Mouse (Mus musculus) cerebellum, postnatal 4 days (tissue): Measurements from ENCODE around the gene Sfxn5.
A peak's percentile ranks its signal among the peaks of the same experiment; 100 is the strongest.

Experiments used
- DNase-seq, 2 experiments: peaks; one replicate each; pipeline ENCODE4 v3.0.0; 2022; ENCODE audit warnings: low spot score in 2 of 2, mixed read lengths in 1 of 2

Gene Sfxn5

DNA sequence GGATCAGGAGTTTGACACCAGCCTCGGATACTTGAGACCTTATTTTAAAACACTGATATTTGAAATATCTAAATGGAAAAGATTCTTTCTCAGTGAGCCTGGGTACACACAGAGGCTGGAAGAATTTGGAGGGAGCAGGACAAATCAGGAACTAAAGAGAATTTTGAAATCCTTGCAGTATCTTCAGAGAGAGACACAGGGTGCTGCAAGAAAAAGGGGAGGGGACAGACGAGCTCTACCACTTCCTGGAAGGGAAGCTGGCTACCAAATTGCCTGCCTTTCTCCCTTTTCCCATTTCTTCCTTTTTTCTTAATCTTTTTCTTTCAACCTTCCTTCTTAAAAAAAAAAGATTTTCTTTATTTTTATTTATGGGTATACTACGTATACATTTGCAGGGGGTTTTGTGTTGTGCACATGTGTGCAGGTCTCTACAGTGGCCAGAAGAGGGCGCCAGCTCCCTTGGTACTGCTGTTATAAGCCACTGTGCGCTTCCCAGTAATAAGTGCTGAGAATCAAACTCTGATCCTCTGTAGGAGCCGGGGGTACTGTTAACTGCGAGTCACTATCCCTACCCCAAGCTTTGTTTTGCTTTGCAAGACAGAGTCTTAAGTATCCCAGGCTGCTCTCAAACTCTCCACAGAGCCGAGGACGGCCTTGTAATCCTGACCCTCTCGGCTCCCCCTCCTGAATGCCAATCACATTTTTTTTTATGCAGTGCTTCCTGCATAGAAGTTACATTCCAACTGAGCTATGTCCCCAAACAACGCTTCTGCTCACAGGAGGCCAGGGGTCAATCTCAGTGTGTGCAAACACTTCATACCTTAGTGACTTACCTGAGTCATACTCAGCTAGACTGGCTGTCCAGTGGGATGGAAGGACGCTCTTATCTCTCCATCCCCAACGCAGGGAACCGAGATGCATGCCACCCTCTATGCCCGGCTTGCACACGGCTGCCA lies 42.1 kb downstream of the Sfxn5 start:
- no peak for DNase-seq

DNA sequence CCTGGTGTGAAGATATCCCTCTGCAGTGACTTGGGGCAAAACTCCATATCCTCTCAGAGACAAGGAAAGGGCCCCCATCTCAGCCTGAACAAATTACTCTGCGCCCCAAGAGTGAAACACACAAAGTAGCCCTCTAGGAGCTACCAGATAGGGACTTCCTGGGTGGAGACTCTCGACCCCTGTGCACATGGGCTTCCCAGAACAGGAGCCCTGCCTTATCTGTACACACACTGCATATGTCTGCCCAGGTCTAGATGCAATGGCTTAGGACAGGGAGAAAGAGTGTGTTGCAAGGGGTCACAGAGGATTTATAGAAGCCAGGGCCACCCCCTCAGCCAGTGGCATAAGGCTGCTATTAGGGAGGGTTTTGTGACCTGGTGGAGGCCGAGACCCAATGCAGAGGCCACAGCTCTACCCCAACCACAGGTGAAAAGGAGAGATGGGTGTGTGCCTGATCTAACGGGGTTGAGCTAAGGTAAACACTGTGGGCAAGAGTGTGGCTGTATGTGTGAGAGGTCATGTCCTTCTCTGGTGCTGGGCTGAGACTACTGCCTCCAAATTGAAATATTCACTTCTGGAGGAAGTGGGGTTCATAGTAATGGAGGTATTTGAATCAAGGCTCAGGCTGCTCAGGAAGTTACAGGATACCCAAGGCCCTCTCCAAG lies 44.9 kb downstream of the Sfxn5 start:
- DNase-seq: no peak

DNA sequence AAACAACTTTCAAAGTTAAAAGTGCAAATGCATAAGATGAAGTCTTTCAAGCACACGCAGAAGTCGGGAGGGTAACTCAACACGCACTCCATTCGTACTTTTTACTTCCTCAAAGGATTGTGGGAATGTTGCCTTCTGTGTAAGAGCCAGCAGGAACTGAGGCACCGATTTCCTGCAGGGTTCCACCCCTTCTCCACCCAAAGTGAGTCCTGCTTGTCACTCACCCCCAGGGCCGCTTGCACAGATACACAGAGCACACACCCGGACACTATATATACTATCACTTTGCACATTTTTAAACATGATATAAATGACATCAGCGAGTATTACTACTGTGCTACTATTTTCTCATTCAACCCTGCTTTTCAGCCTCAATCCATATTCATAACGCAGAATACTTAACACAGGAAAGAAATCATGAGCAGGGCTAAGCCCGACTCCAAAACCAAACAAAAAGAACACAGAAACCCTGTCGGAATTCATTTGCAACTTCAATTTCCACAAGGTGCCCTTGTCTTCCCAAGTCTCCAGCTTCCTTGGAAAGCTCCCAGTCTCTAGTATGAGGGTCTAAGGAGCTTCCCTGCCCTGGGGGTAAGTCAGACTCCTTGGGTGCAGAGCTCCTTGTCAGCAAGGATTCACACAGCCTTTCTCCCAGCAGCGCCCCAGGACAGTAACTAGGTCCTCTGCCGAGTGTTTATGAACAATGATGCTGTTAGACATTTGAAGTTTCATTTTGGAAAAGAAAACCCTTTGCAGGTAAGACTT lies 46.8 kb downstream of the Sfxn5 start:
- DNase-seq: no peak

GRCm38 (mm10) chr6:85280871-85281270 lies 52.4 kb downstream of the Sfxn5 start:
- no peak for DNase-seq

DNA sequence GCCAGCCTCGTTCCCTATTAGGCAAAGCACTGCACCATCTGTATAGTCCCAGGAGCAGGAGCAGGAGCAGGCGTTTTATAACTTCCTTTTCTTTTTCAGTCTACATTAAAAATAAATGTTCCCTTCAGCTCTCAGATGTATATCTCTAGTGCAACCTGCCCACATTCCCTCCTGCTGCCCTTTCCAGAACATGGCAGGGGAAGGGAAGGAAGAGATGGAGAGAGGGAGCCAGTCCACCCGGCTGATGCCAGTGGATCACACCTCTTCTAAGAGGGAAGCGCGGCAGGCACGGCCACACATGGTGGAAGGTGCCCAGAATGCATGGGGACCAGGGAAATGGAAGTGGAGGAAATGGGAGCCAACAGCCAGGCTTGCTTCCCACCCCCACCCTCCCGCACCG lies 56.7 kb downstream of the Sfxn5 start:
- no peak for DNase-seq

DNA sequence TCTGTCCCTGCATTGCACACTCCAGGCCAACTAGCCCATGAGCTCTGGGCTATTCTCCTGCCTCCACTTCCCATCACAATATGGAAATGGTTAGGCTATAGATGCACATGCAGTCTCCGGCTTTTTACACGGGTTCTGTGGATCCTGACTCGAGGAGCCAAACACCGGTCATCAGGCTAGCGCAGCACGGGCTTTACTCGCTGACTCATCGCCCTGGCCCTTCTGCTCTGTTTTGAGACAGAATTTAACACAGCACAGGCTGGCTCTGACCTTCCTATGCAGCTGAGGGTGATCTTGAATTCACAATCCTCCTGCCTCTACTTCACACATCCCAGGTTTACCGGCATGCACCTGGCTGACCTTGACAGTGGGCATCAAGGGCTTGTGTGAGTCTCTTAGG lies 60.8 kb downstream of the Sfxn5 start:
- no peak for DNase-seq

DNA sequence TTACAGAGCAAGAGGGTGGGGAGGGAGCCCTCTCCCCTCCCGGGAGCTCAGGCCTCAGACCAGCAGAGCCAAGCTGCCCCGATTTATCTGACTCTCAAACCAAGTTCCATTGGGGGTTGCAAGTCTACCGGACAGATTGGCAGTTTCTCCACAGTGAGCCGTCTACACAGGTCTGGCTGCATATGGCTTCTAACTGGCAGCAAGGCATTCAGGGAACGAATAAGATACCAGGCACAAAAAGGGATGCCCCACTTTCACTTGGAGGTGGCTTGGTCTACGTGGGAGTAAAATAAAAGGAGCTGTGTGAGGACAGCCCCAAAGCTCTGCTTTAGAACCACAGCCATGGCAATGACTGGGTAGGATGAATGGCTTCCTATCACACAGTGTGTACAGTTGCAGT lies 67.2 kb downstream of the Sfxn5 start:
- no peak for DNase-seq

GRCm38 (mm10) chr6:85264982-85265518 lies 68.2 kb downstream of the Sfxn5 start:
- DNase-seq: peak in 1 of 2 experiments; percentile 27

DNA sequence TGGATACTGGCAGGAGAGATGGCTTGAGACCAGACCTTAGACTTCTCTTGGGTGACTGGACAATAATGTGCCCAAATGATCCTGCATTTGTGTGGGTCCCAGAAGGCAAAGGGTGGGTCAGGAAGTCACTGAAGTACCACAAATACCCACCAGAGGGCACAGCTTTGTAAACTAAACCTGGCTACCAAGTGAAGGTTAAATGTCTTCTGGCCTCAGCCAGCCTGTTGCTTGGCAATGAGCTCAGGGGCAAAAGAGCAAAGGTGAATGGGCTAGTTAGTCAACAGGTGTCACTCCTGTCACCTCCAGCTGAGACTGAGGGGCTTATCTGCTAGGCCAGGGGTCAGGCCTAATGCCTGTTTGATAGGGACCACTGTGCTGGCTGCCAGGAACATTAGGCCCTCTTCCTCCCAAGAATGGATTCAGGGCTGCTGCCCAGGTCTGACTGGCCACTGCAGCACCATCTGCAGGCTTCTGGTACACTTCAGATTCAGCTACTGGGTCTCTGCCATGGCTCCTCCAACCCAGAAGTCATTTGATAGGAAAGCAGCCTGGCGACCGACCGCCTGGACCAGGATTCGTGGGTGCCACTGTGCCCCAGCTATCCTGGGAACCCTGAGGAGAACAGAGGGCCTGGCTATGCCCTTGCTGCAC lies 70.2 kb downstream of the Sfxn5 start:
- DNase-seq: peak in 1 of 2 experiments; percentile 62

GRCm38 (mm10) chr6:85259094-85259630 lies 74.1 kb downstream of the Sfxn5 start:
- peak in 1 of 2 experiments; percentile 15 for DNase-seq

GRCm38 (mm10) chr6:85255578-85255977 lies 77.6 kb downstream of the Sfxn5 start:
- DNase-seq: no peak

GRCm38 (mm10) chr6:85253994-85254541 lies 79.2 kb downstream of the Sfxn5 start:
- DNase-seq: no peak

DNA sequence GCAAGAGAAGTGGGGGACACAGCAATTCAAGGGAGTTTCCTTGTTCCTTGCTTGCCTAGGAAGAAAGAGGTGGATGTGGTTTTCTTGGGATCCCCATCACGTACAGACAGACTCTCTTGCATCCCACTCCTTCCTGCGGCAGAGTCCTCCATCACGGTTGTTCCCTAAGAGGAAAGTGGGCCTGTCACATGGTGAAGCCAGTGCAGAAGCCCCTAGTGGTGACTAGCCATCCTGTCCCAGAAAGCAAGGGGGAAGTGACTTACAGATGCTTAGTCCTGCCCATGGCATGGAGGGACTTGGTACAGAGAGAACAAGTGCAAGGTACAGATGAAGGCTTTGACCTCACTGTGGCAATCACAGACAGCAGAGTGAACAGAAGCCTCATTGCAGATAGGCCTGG lies 79.9 kb downstream of the Sfxn5 start:
- no peak for DNase-seq

- no peak for DNase-seq
Observed at GRCm38 (mm10) chr6:85252251-85253058, 80.8 kb downstream of the Sfxn5 start.

GRCm38 (mm10) chr6:85250811-85251241 lies 82.4 kb downstream of the Sfxn5 start:
- DNase-seq: no peak

GRCm38 (mm10) chr6:85249821-85250220 lies 83.4 kb downstream of the Sfxn5 start:
- no peak for DNase-seq

DNA sequence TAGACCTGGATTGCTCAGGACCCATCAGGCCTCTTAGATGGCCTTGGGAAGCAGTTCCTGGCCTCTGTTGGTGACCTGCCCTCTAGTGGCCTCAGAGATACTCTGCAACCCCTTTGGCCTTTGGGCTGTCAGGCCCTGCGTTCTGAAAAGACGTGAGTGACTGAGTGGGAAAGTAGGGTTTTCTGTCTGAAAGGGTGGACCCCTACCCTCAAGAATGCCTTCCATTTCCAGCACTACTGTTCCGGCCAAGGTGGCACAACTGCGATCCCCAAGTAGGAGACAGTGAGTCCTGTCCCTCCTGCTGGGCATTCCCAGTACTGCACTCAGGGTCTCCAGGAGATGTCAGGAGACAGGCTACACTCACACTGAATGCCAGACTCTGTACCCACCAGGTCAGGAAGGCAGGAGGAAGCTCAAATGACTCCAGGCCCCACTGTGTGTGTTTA lies 94.2 kb downstream of the Sfxn5 start:
- DNase-seq: peak; percentile 49 to 77

GRCm38 (mm10) chr6:85237595-85238337 lies 95.5 kb downstream of the Sfxn5 start:
- no peak for DNase-seq

GRCm38 (mm10) chr6:85237001-85237400 lies 96.2 kb downstream of the Sfxn5 start:
- peak in 1 of 2 experiments; percentile 34 for DNase-seq
